Mouse (Mus musculus) small intestine, adult 2 months (tissue): ENCODE measurements around the gene Ick. TPM values are rescaled to one million over a fixed set of nuclear protein-coding genes. Genes with fewer than 3 reads are reported as not detected.

Source experiments
- H3K27ac ChIP-seq: fragments of 200-500 bp; 2 replicates; pipeline ENCODE4 v1.5.1; 2012; ENCODE audit warnings: low read depth, low read length, control low read depth, inconsistent platforms; ENCODE audit not compliant: insufficient read depth
- H3K27me3 ChIP-seq: fragments of 200-500 bp; 2 replicates; pipeline ENCODE4 v1.6.1; 2012; ENCODE audit warnings: mild to moderate bottlenecking, moderate library complexity, low read length, inconsistent platforms; ENCODE audit not compliant: control insufficient read depth, insufficient read depth
- H3K36me3 ChIP-seq: fragments of 200-500 bp; 2 replicates; pipeline ENCODE4 v1.6.1; 2012; ENCODE audit warnings: mild to moderate bottlenecking, low read length, control low read depth, inconsistent platforms; ENCODE audit not compliant: control insufficient read depth, insufficient read depth
- H3K4me1 ChIP-seq: fragments of 200-500 bp; 2 replicates; pipeline ENCODE4 v1.6.1; 2012; ENCODE audit warnings: low read length, inconsistent platforms, mixed read lengths; ENCODE audit not compliant: control insufficient read depth, insufficient read depth, insufficient read length
- H3K4me3 ChIP-seq: fragments of 200-500 bp; 2 replicates; pipeline ENCODE4 v1.5.1; 2012; ENCODE audit warnings: low read depth, mild to moderate bottlenecking, control low read depth, inconsistent platforms, low read length, moderate library complexity
- CTCF ChIP-seq: fragments of 200-500 bp; IDR thresholded peaks from 2 replicates; pipeline ENCODE4 v1.5.1; 2012; ENCODE audit warnings: low read depth, mild to moderate bottlenecking, control low read depth, inconsistent platforms, low read length, moderate library complexity, mixed read lengths; ENCODE audit not compliant: insufficient replicate concordance, insufficient read length; ENCODE audit errors: extremely low read depth
- POLR2A ChIP-seq: fragments of 200-500 bp; IDR thresholded peaks from 2 replicates; pipeline ENCODE4 v1.6.1; 2012; ENCODE audit warnings: low read depth, mild to moderate bottlenecking, control low read depth, inconsistent platforms, low read length, moderate library complexity
- WGBS: fragments of 180-500 bp; shearing (Covaris S2); methylation state at CpG from one replicate; pipeline ENCODE4 v1.1.7; 2018; 5-methylcytosine and 5-hydroxymethylcytosine counted together
- polyA plus RNA-seq: library from polyadenylated mRNA; depleted of rRNA; stranded (reverse); fragments of >200 nt; gene quantifications from 2 replicates; pipeline ENCODE4 v1.2.3, GENCODE M21; 2012

Gene Ick
- polyA plus RNA-seq, 1 experiment: 19.8 TPM

- Histone ChIP-seq H3K27me3 (no peaks in the 10 kb centered on the region), H3K4me3 (no peak overlapping the region), H3K27ac (peak overlapping the region; percentile 66), H3K4me1 (peaks cover 10% of the 10 kb centered on the region; the same call in 1 of the 2 replicates), H3K36me3 (peaks cover 21% of the 10 kb centered on the region)
- TF ChIP-seq CTCF (no peak), POLR2A (no peak)
- 38% methylated on average over 6 of the region's 6 CpGs for WGBS
Observed at GRCm38 (mm10) chr9:78104973-78105372, 4.0 kb upstream of the Ick start.

- Histone ChIP-seq H3K36me3 (peaks cover 17% of the 10 kb centered on the region), H3K27me3 (no peaks in the 10 kb centered on the region), H3K4me1 (peaks cover 10% of the 10 kb centered on the region; the same call in 1 of the 2 replicates), H3K4me3 (no peak overlapping the region), H3K27ac (no peak overlapping the region)
- no peak for TF ChIP-seq POLR2A
- no peak for TF ChIP-seq CTCF
- WGBS: 42% methylated on average over 6 of the region's 6 CpGs
Observed at GRCm38 (mm10) chr9:78105501-78105932, 3.5 kb upstream of the Ick start.

DNA sequence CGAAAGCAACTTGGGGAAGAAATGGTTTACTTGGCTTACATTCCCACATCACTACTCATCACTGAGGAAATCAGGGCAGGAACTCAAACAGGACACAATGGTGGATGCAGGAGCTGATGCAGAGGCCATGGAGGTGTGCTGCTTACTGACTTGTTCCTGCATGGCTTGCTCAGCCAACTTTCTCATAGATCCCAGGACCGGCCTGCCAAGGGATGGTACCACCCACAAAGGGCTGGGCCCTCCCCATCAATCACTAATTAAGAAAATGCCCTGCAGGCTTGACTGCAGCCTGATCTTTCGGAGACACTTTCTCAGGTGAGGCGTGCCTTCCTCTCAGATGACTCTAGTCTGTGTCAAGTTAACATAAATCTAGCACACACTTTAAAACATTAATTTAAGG, 2.2 kb upstream of the Ick start:
- 60% methylated on average over 4 of the region's 4 CpGs for WGBS
- Histone ChIP-seq H3K27ac (no peak overlapping the region), H3K27me3 (no peaks in the 10 kb centered on the region), H3K4me1 (peaks cover 10% of the 10 kb centered on the region; the same call in 1 of the 2 replicates), H3K4me3 (no peak overlapping the region), H3K36me3 (peaks cover 9% of the 10 kb centered on the region)
- TF ChIP-seq CTCF (no peak), POLR2A (no peak)

DNA sequence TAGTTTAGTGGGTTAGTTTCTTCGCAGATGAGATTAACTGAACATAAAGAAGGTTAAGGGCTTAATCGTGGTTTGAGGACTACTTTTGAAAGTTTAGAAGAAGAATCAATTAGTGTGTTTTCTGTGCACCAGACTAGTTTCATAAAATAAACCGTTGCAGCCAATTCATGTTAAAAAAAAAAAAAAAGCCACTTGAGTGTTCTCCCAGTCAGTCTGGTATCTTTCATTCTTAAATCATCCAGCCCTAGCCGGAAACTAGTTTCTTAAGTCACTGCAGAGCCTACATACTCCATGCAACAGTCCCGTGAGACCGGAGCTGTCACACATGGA, 1.4 kb upstream of the Ick start:
- peaks cover 5% of the 10 kb centered on the region for H3K36me3 ChIP-seq
- H3K4me1 ChIP-seq: peaks cover 10% of the 10 kb centered on the region; the same call in 1 of the 2 replicates
- WGBS: 10% methylated on average over 6 of the region's 6 CpGs
- peak overlapping the region; percentile 99 for H3K27ac ChIP-seq
- TF ChIP-seq POLR2A: no peak
- TF ChIP-seq CTCF: no peak
- peak overlapping the region; percentile 90 for H3K4me3 ChIP-seq
- H3K27me3 ChIP-seq: no peaks in the 10 kb centered on the region

DNA sequence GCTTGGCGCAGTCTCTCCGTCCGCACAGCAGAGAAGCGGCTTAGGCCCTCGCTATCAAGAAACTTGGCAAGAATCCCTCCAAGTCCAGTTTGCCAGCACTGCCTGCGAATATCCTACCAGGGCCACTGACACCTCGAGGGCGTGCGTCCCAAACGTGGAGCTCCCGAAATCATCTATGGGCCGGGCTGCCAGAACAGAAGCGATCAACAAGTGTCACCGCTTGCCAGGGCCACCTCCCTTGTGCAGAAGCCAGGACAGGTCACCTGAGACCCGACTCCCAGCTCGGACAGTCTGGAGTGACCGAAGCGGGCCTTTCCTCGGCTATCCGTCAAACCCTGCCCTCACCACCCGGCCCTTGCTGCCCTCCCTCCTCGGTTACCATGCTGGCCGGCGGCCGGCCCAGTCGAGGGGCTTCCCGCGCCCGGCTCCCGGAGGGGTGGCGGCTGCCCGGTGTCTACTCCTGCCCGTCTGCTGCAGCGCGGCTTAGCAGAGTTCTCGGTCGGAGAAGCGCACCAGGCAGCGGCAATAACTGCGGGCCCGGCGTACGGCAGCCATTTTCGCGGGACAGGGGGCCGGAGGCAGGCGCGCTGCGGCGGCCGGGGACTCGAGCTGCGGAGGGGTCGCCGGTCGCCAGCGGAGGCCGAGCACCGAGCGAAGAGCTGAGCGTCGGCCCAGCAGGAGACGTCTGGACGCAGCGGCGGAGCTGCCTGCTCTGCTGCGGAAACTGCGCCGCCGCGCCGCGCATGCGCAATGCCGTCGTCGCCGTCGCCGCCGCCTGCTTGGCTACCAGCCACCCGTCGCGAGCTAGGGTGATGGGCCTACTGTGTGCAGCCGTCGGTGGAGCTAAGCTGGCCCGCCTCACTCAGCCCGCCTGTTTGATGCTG, 838 bp upstream of the Ick start:
- peak overlapping the region; percentile 90 for H3K4me3 ChIP-seq
- TF ChIP-seq POLR2A: peak; percentile 96
- no peak for TF ChIP-seq CTCF
- H3K27me3 ChIP-seq: no peaks in the 10 kb centered on the region
- peaks cover 10% of the 10 kb centered on the region; the same call in 1 of the 2 replicates for H3K4me1 ChIP-seq
- peaks cover 3% of the 10 kb centered on the region for H3K36me3 ChIP-seq
- peak overlapping the region; percentile 99 for H3K27ac ChIP-seq
- WGBS: under 1% methylated on average over 86 of the region's 88 CpGs

DNA sequence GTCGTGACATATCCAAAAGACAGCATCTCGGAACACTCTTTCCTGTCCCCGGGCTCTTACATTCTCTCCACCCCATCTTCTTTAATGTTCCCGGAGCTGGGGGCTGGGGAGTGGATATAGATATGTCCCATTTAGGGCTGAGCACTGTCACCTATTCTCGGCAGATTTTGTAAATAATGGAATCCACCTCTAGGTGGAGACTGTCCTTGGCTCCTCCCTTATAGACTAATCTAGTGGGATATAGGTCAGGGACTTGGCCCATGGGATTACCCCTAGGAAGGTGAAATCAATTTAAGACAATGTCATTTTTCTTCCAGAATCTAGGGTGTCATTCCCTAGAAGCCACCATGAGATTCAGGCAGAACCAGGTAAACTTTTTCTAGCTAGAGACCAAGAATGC, 664 bp downstream of the Ick start:
- peaks cover 14% of the 10 kb centered on the region; the same call in 1 of the 2 replicates for H3K4me1 ChIP-seq
- H3K27ac ChIP-seq: no peak overlapping the region
- H3K27me3 ChIP-seq: no peaks in the 10 kb centered on the region
- TF ChIP-seq POLR2A (no peak), CTCF (peak; percentile 11; the same call in 1 of the 2 replicates)
- 32% methylated on average over 5 of the region's 5 CpGs for WGBS
- no peaks in the 10 kb centered on the region for H3K36me3 ChIP-seq
- H3K4me3 ChIP-seq: no peak overlapping the region

GRCm38 (mm10) chr9:78111456-78111855, 2.5 kb downstream of the Ick start:
- no peak for TF ChIP-seq POLR2A
- TF ChIP-seq CTCF: no peak
- H3K27ac ChIP-seq: no peak overlapping the region
- H3K4me3 ChIP-seq: no peak overlapping the region
- peaks cover 13% of the 10 kb centered on the region; the same call in 1 of the 2 replicates for H3K4me1 ChIP-seq
- H3K36me3 ChIP-seq: no peaks in the 10 kb centered on the region
- 34% methylated on average over 2 of the region's 2 CpGs for WGBS
- H3K27me3 ChIP-seq: no peaks in the 10 kb centered on the region
